Mouse (Mus musculus): ENCODE results near the gene Tbc1d25. TPM values are rescaled to one million over a fixed set of nuclear protein-coding genes. Genes with fewer than 3 reads are reported as not detected.
A peak's percentile ranks its signal among the peaks of the same experiment; 100 is the strongest.

The Tbc1d25 gene
- polyA plus RNA-seq, 1 experiment from 2014 or later = 4.0 TPM

DNA sequence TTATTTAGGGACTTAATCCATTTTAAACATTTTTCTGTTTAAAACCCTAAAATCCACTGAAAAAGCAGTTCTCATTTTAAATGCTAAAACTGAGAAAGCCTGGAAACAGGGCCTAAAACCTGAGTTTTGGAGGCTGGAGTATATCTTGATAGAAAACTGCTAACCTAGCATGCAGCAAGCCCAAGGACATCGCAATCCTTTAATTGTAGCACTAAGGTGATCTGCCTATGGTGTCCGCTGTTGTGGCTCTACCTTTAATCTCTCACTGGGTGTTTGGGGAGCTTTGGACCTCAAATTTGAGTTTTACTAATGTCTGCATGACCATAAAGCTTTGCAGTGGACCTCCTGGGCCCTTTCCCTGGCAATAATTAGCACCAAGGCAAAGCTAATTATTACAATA lies 35.5 kb downstream of the Tbc1d25 start:
- Histone ChIP-seq H3K27ac (ENCODE audit: low read depth, low read length) (no peak overlapping the region), H3K4me3 (ENCODE audit: low read depth, low read length) (no peak overlapping the region), H3K36me3 (ENCODE audit: control insufficient read depth, insufficient read depth) (peaks cover 16% of the 10 kb centered on the region), H3K27me3 (replicated peaks; ENCODE audit: control insufficient read depth, insufficient read depth, low read length) (no peaks in the 10 kb centered on the region), H3K9ac (ENCODE audit: low read depth, low read length) (no peak overlapping the region), H3K4me1 (replicated peaks; ENCODE audit: control insufficient read depth, insufficient read depth, low read length) (no peaks in the 10 kb centered on the region), H3K9me3 (ENCODE audit: control insufficient read depth) (no peaks in the 10 kb centered on the region), H3K4me2 (replicated peaks; ENCODE audit: low read depth) (no peak overlapping the region)
- 80% methylated on average over 2 of the region's 2 CpGs for WGBS
- TF ChIP-seq CTCF (IDR thresholded peaks at IDR 0.05; ENCODE audit: low read depth) = no peak
- ATAC-seq = no peak

GRCm38 (mm10) chrX:8139480-8139879 lies 36.5 kb downstream of the Tbc1d25 start:
- H3K27me3 ChIP-seq (replicated peaks; ENCODE audit: control insufficient read depth, insufficient read depth, low read length) = no peaks in the 10 kb centered on the region
- no peak overlapping the region for H3K4me2 ChIP-seq (replicated peaks; ENCODE audit: low read depth)
- H3K27ac ChIP-seq (ENCODE audit: low read depth, low read length) = no peak overlapping the region
- no peaks in the 10 kb centered on the region for H3K4me1 ChIP-seq (replicated peaks; ENCODE audit: control insufficient read depth, insufficient read depth, low read length)
- peaks cover 16% of the 10 kb centered on the region for H3K36me3 ChIP-seq (ENCODE audit: control insufficient read depth, insufficient read depth)
- ATAC-seq = no peak
- H3K9me3 ChIP-seq (ENCODE audit: control insufficient read depth) = no peaks in the 10 kb centered on the region
- 28% methylated on average over 1 of the region's 1 CpGs for whole genome bisulfite sequencing
- H3K9ac ChIP-seq (ENCODE audit: low read depth, low read length) = no peak overlapping the region
- H3K4me3 ChIP-seq (ENCODE audit: low read depth, low read length) = no peak overlapping the region
- TF ChIP-seq CTCF (IDR thresholded peaks at IDR 0.05; ENCODE audit: low read depth) = peak; percentile 27

- 48% methylated on average over 2 of the region's 2 CpGs for WGBS
- peaks cover 3% of the 10 kb centered on the region for H3K36me3 ChIP-seq (ENCODE audit: control insufficient read depth, insufficient read depth)
- no peak overlapping the region for H3K4me3 ChIP-seq (ENCODE audit: low read depth, low read length)
- H3K27ac ChIP-seq (ENCODE audit: low read depth, low read length) = no peak overlapping the region
- H3K9me3 ChIP-seq (ENCODE audit: control insufficient read depth) = no peaks in the 10 kb centered on the region
- no peak for TF ChIP-seq CTCF (IDR thresholded peaks at IDR 0.05; ENCODE audit: low read depth)
- H3K27me3 ChIP-seq (replicated peaks; ENCODE audit: control insufficient read depth, insufficient read depth, low read length) = no peaks in the 10 kb centered on the region
- H3K9ac ChIP-seq (ENCODE audit: low read depth, low read length) = no peak overlapping the region
- ATAC-seq = no peak
- no peaks in the 10 kb centered on the region for H3K4me1 ChIP-seq (replicated peaks; ENCODE audit: control insufficient read depth, insufficient read depth, low read length)
- no peak overlapping the region for H3K4me2 ChIP-seq (replicated peaks; ENCODE audit: low read depth)
Measured at GRCm38 (mm10) chrX:8135886-8136285, 40.1 kb downstream of the Tbc1d25 start.

GRCm38 (mm10) chrX:8132017-8132976 lies 43.7 kb downstream of the Tbc1d25 start, which contains the start of gene Wdr13:
TSS of gene Wdr13 (minus strand) at chrX:8132892.
- Histone ChIP-seq H3K4me1 (replicated peaks; ENCODE audit: control insufficient read depth, insufficient read depth, low read length) (no peaks in the 10 kb centered on the region), H3K9me3 (ENCODE audit: control insufficient read depth) (no peaks in the 10 kb centered on the region), H3K36me3 (ENCODE audit: control insufficient read depth, insufficient read depth) (peaks cover 19% of the 10 kb centered on the region; the same call in 1 of the 2 replicates), H3K4me3 (ENCODE audit: low read depth, low read length) (peak within 1 kb of the TSS; percentile 43), H3K9ac (ENCODE audit: low read depth, low read length) (peak within 1 kb of the TSS; percentile 34; the same call in 1 of the 2 replicates), H3K27me3 (replicated peaks; ENCODE audit: control insufficient read depth, insufficient read depth, low read length) (no peaks in the 10 kb centered on the region), H3K27ac (ENCODE audit: low read depth, low read length) (peak within 1 kb of the TSS; percentile 83), H3K4me2 (replicated peaks; ENCODE audit: low read depth) (peak within 1 kb of the TSS; percentile 60)
- 22% methylated on average over 38 of the region's 40 CpGs for WGBS
- TF ChIP-seq CTCF (IDR thresholded peaks at IDR 0.05; ENCODE audit: low read depth) = no peak
- peak; percentile 96 for ATAC-seq

DNA sequence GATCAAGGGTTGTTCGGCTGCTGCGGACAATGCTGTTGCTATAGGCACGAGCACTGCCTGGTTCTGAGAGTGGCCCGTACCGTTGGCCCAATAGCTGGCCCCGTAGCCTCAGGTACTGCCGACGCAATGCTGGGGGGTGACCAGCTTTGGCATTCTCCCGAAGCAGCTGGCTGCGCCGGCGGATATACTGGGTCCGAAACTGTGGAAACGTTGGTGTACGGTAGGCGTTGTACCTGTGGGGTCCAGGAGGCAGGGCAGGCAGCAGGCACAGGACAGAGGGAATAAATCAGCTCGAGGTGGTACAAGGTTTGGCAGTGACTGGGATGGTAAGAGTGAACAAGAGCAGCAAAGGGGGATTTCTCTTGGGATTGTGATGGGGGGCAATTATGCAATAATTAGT lies 44.6 kb downstream of the Tbc1d25 start:
- Histone ChIP-seq H3K4me3 (ENCODE audit: low read depth, low read length) (peak overlapping the region; percentile 43; the same call in 1 of the 2 replicates), H3K27ac (ENCODE audit: low read depth, low read length) (no peak overlapping the region), H3K9me3 (ENCODE audit: control insufficient read depth) (no peaks in the 10 kb centered on the region), H3K36me3 (ENCODE audit: control insufficient read depth, insufficient read depth) (peaks cover 19% of the 10 kb centered on the region; the same call in 1 of the 2 replicates), H3K9ac (ENCODE audit: low read depth, low read length) (no peak overlapping the region), H3K4me1 (replicated peaks; ENCODE audit: control insufficient read depth, insufficient read depth, low read length) (no peaks in the 10 kb centered on the region), H3K27me3 (replicated peaks; ENCODE audit: control insufficient read depth, insufficient read depth, low read length) (no peaks in the 10 kb centered on the region), H3K4me2 (replicated peaks; ENCODE audit: low read depth) (peak overlapping the region; percentile 60)
- no peak for TF ChIP-seq CTCF (IDR thresholded peaks at IDR 0.05; ENCODE audit: low read depth)
- WGBS = 88% methylated on average over 17 of the region's 17 CpGs
- ATAC-seq = no peak

GRCm38 (mm10) chrX:8125235-8125634 lies 50.7 kb downstream of the Tbc1d25 start:
- Histone ChIP-seq H3K36me3 (ENCODE audit: control insufficient read depth, insufficient read depth) (peaks cover 24% of the 10 kb centered on the region; the same call in 1 of the 2 replicates), H3K4me1 (replicated peaks; ENCODE audit: control insufficient read depth, insufficient read depth, low read length) (no peaks in the 10 kb centered on the region), H3K9me3 (ENCODE audit: control insufficient read depth) (no peaks in the 10 kb centered on the region), H3K27ac (ENCODE audit: low read depth, low read length) (no peak overlapping the region), H3K9ac (ENCODE audit: low read depth, low read length) (no peak overlapping the region), H3K27me3 (replicated peaks; ENCODE audit: control insufficient read depth, insufficient read depth, low read length) (no peaks in the 10 kb centered on the region), H3K4me3 (ENCODE audit: low read depth, low read length) (no peak overlapping the region), H3K4me2 (replicated peaks; ENCODE audit: low read depth) (no peak overlapping the region)
- peak; percentile 50 for TF ChIP-seq CTCF (IDR thresholded peaks at IDR 0.05; ENCODE audit: low read depth)
- WGBS = 77% methylated on average over 7 of the region's 7 CpGs
- no peak for ATAC-seq
